Mouse (Mus musculus) frontal cortex, adult (tissue): ENCODE data around the gene Lct.
"Not testable (repeated sequence)": the region's sequence is repeated elsewhere in the genome, so short reads cannot be mapped to it uniquely, and the experiment has no call there.

Experiments used
- ATAC-seq: cut with Nextera tagmentation; 2 replicates; pipeline ENCODE4 v1.9.2; 2017; ENCODE audit warnings: mild to moderate bottlenecking, moderate library complexity, mixed read lengths; ENCODE audit not compliant: low TSS enrichment

Gene Lct

GRCm38 (mm10) chr1:128295717-128296528, 32.2 kb downstream of the Lct start:
- ATAC-seq, result peak; percentile 17; the same call in 1 of the 2 replicates

- peak; percentile 46; the same call in 1 of the 2 replicates for ATAC-seq
These were observed 32.8 kb downstream of the Lct start for GRCm38 (mm10) chr1:128295296-128295695.

GRCm38 (mm10) chr1:128293524-128293923, 34.6 kb downstream of the Lct start:
- ATAC-seq, result peak; percentile 41; the same call in 1 of the 2 replicates

- no peak for ATAC-seq
These were observed 37.8 kb downstream of the Lct start for GRCm38 (mm10) chr1:128290295-128290694.

GRCm38 (mm10) chr1:128285136-128285535, 43.0 kb downstream of the Lct start:
- ATAC-seq, result no peak

GRCm38 (mm10) chr1:128284157-128284690, 43.9 kb downstream of the Lct start:
- ATAC-seq, result no peak

GRCm38 (mm10) chr1:128282924-128283323, 45.2 kb downstream of the Lct start:
- no peak for ATAC-seq

- no peak for ATAC-seq
These were observed 46.4 kb downstream of the Lct start for GRCm38 (mm10) chr1:128281753-128282152.

GRCm38 (mm10) chr1:128278563-128278962, 49.6 kb downstream of the Lct start:
- ATAC-seq, result no peak

- ATAC-seq, result no peak
These were observed 52.2 kb downstream of the Lct start for GRCm38 (mm10) chr1:128275908-128276307.

- no peak for ATAC-seq
These were observed 57.4 kb downstream of the Lct start for GRCm38 (mm10) chr1:128270731-128271130.

- not testable (repeated sequence) for ATAC-seq
These were observed 61.1 kb downstream of the Lct start for GRCm38 (mm10) chr1:128267061-128267460.

GRCm38 (mm10) chr1:128244727-128245355, 83.3 kb downstream of the Lct start:
- no peak for ATAC-seq

- ATAC-seq, result peak; percentile 97
These were observed 84.0 kb downstream of the Lct start for GRCm38 (mm10) chr1:128243996-128244726.

GRCm38 (mm10) chr1:128243627-128243995, 84.5 kb downstream of the Lct start, which contains the start of gene Ubxn4:
Gene Ubxn4 (plus strand): TSS chr1:128243964.
- ATAC-seq, result peak; percentile 5

GRCm38 (mm10) chr1:128235181-128235580, 92.9 kb downstream of the Lct start:
- no peak for ATAC-seq
